Mouse (Mus musculus) lung, embryonic 14.5 days (tissue): ENCODE data around the gene Hist2h3c2. TPM values are rescaled to one million over a fixed set of nuclear protein-coding genes. Genes with fewer than 3 reads are reported as not detected.

ENCODE experiments used
- ATAC-seq: fragments of 200-750 bp; cut with Nextera tagmentation; 2 replicates; pipeline ENCODE4 v1.8.0; 2017; ENCODE audit warnings: mild to moderate bottlenecking, moderate TSS enrichment, moderate library complexity; ENCODE audit not compliant: insufficient read depth
- DNase-seq: peaks from one replicate; pipeline ENCODE4 v3.0.0-alpha.2; 2015
- H3K27ac ChIP-seq: fragments of 300-500 bp; sonication (generic); 2 replicates; pipeline ENCODE4 v1.5.1; 2014; ENCODE audit warnings: low read depth, mild to moderate bottlenecking, moderate library complexity
- H3K27me3 ChIP-seq: fragments of 300-500 bp; sonication (generic); 2 replicates; pipeline ENCODE4 v1.6.1; 2014; ENCODE audit warnings: low read length, control low read depth; ENCODE audit not compliant: insufficient read depth
- H3K36me3 ChIP-seq: fragments of 300-500 bp; sonication (generic); 2 replicates; pipeline ENCODE4 v1.6.1; 2014; ENCODE audit warnings: control low read depth; ENCODE audit not compliant: insufficient read depth
- H3K4me1 ChIP-seq: fragments of 300-500 bp; sonication (generic); 2 replicates; pipeline ENCODE4 v1.6.1; 2014; ENCODE audit warnings: antibody characterized with exemption, control low read depth; ENCODE audit not compliant: insufficient read depth
- H3K4me2 ChIP-seq: fragments of 300-500 bp; sonication (generic); 2 replicates; pipeline ENCODE4 v1.6.1; 2014; ENCODE audit warnings: mild to moderate bottlenecking
- H3K4me3 ChIP-seq: fragments of 300-500 bp; sonication (generic); 2 replicates; pipeline ENCODE4 v1.5.1; 2014; ENCODE audit warnings: low read depth, low read length
- H3K9ac ChIP-seq: fragments of 300-500 bp; sonication (generic); 2 replicates; pipeline ENCODE4 v1.6.1; 2014
- H3K9me3 ChIP-seq: fragments of 300-500 bp; sonication (generic); 2 replicates; pipeline ENCODE4 v1.6.1; 2016; ENCODE audit warnings: low read depth, low read length, control low read depth
- CTCF ChIP-seq: IDR thresholded peaks from 2 replicates; pipeline ENCODE4 v1.5.1; 2016; ENCODE audit warnings: antibody characterized with exemption, low read depth
- WGBS: fragments of 180-500 bp; shearing (Covaris S2); extraction: QIAGEN DNeasy Blood & Tissue Kit; methylation state at CpG from one replicate; pipeline ENCODE4 v1.1.7; 2014; 5-methylcytosine and 5-hydroxymethylcytosine counted together
- polyA plus RNA-seq: library from polyadenylated mRNA; unstranded; fragments of >200 nt; fragmentation: Nextera tagmentation; extraction: Ambion mirVana; gene quantifications from 2 replicates; pipeline ENCODE4 v1.2.1, GENCODE M21; 2014

Gene Hist2h3c2
- polyA plus RNA-seq, 1 experiment from 2014 or later, result 14.4 TPM

- no peak for ATAC-seq
- H3K9ac ChIP-seq, result no peak overlapping the region
- H3K4me3 ChIP-seq, result no peak overlapping the region
- no peaks in the 10 kb centered on the region for H3K27me3 ChIP-seq
- TF ChIP-seq CTCF, result no peak
- H3K4me2 ChIP-seq, result no peak overlapping the region
- no peak overlapping the region for H3K27ac ChIP-seq
- H3K9me3 ChIP-seq, result no peaks in the 10 kb centered on the region
- no peaks in the 10 kb centered on the region for H3K36me3 ChIP-seq
- H3K4me1 ChIP-seq, result 0 out of 2 replicates have a peak, but pooled peaks cover 2% of the 10 kb centered on the region
- no peak for DNase-seq
- 94% methylated on average over 2 of the region's 2 CpGs for WGBS
Observed at GRCm38 (mm10) chr3:96234914-96235313, 4.0 kb downstream of the Hist2h3c2 start.

DNA sequence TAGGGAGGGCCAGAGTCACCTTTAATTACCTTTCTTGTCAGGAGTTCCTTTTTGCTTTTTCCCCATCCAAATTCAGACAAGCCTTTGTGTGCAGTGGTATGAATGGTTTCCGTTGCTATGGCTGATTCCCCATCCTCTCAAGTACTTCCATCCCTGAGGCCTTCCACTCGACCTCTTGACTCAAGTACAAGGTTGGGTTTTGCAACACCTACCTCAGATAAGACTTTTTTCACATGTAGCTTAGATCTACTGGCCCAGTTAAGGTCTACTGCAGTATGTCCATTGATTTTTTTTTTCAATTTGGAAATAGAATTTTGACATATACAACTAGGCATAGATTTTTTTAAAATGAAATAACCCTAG, 7.2 kb downstream of the Hist2h3c2 start:
- WGBS, result 36% methylated on average over 2 of the region's 2 CpGs
- no peaks in the 10 kb centered on the region for H3K36me3 ChIP-seq
- no peak for ATAC-seq
- H3K4me3 ChIP-seq, result no peak overlapping the region
- H3K27ac ChIP-seq, result no peak overlapping the region
- no peak for DNase-seq
- no peaks in the 10 kb centered on the region for H3K9me3 ChIP-seq
- 0 out of 2 replicates have a peak, but pooled peaks cover 3% of the 10 kb centered on the region for H3K4me1 ChIP-seq
- no peak for TF ChIP-seq CTCF
- no peak overlapping the region for H3K9ac ChIP-seq
- no peak overlapping the region for H3K4me2 ChIP-seq
- H3K27me3 ChIP-seq, result no peaks in the 10 kb centered on the region

- TF ChIP-seq CTCF, result no peak
- H3K27me3 ChIP-seq, result no peaks in the 10 kb centered on the region
- no peak for DNase-seq
- no peaks in the 10 kb centered on the region for H3K9me3 ChIP-seq
- no peak for ATAC-seq
- H3K27ac ChIP-seq, result no peak overlapping the region
- H3K4me2 ChIP-seq, result no peak overlapping the region
- H3K36me3 ChIP-seq, result no peaks in the 10 kb centered on the region
- H3K4me1 ChIP-seq, result 0 out of 2 replicates have a peak, but pooled peaks cover 5% of the 10 kb centered on the region
- 68% methylated on average over 4 of the region's 4 CpGs for WGBS
- H3K4me3 ChIP-seq, result no peak overlapping the region
- no peak overlapping the region for H3K9ac ChIP-seq
Observed at GRCm38 (mm10) chr3:96230910-96231757, 7.8 kb downstream of the Hist2h3c2 start.

GRCm38 (mm10) chr3:96230404-96230803, 8.5 kb downstream of the Hist2h3c2 start:
- no peak overlapping the region for H3K27ac ChIP-seq
- no peak overlapping the region for H3K9ac ChIP-seq
- no peaks in the 10 kb centered on the region for H3K27me3 ChIP-seq
- H3K4me2 ChIP-seq, result no peak overlapping the region
- DNase-seq (no peak), ATAC-seq (no peak)
- 59% methylated on average over 2 of the region's 2 CpGs for WGBS
- H3K4me3 ChIP-seq, result no peak overlapping the region
- 0 out of 2 replicates have a peak, but pooled peaks cover 5% of the 10 kb centered on the region for H3K4me1 ChIP-seq
- no peaks in the 10 kb centered on the region for H3K9me3 ChIP-seq
- no peaks in the 10 kb centered on the region for H3K36me3 ChIP-seq
- no peak for TF ChIP-seq CTCF

DNA sequence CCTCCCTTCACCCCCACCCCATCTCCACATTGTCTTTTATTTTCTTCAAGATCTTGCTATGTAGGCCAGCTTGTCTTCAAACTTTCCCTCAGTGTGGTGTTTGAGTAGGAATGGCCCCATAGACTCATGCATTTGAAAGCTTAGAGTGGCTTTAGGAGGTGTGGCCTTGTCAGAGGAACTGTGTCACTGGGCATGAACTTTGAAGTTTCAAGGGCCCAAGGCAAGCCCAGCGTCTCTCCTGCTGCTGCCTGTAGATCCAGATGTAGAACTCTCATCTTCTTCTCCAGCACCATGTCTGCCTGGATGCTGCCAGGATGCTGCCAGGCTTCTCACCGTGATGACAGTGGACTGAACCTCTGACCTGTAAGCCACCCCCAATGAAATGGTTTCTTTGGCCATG, 10.1 kb downstream of the Hist2h3c2 start:
- no peaks in the 10 kb centered on the region for H3K27me3 ChIP-seq
- ATAC-seq, result no peak

DNA sequence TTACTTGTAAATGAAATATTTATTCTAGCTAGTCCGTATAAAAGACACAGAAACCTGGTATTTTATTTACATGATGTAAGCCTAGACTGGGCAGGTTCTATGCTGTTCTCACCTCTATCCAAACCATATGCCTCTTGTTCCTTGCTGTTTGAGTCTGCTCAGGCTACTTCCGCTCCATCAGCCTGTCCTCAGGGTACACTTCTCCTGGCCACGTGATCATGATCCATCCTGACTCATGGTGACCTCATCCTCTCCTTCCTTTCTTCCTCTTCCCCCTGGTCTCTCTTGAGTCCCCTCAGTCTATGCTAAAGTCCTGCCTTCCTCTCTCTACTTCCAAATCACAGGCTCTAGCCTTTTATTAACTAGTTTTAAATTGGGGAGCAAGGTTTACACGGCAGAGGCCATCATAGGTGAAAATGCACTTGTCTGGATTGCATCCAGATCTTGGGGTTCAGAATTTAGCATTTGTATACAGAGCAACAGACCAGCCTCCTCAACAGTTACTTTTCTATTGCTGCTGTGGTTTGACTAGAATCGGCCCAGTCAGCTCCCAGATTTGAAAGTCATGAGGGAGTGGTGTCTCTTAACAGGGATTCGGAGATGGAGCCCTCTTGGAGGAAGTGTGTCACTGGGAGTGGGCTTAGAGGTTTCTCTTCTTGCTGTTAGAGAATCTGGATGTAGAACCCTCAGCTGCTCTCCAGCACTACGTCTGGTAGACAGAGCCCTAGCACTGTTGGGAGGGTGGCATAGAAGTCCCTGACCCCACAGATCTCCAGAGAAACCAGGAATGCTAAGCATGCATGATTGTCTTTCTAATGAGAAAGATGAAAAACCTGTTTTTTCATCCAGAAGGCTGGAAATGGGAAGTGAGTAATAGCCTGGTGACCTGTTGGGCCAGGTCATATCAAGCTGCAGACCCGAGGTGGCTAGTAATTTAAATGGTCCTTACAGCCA, 12.0 kb downstream of the Hist2h3c2 start:
- TF ChIP-seq CTCF, result no peak
- H3K9me3 ChIP-seq, result no peaks in the 10 kb centered on the region
- WGBS, result 49% methylated on average over 8 of the region's 8 CpGs
- peak; percentile 29; the same call in 1 of the 2 replicates for ATAC-seq
- no peak for DNase-seq
- peak overlapping the region; percentile 18; the same call in 1 of the 2 replicates for H3K27ac ChIP-seq
- H3K9ac ChIP-seq, result no peak overlapping the region
- H3K36me3 ChIP-seq, result no peaks in the 10 kb centered on the region
- no peak overlapping the region for H3K4me2 ChIP-seq
- peaks cover 15% of the 10 kb centered on the region; the same call in 1 of the 2 replicates for H3K4me1 ChIP-seq
- no peaks in the 10 kb centered on the region for H3K27me3 ChIP-seq
- no peak overlapping the region for H3K4me3 ChIP-seq

More for the DNA sequence above, 10.1 kb downstream of the Hist2h3c2 start:
- no peak overlapping the region for H3K4me3 ChIP-seq
- 0 out of 2 replicates have a peak, but pooled peaks cover 5% of the 10 kb centered on the region for H3K4me1 ChIP-seq
- no peak for DNase-seq
- no peaks in the 10 kb centered on the region for H3K9me3 ChIP-seq
- H3K36me3 ChIP-seq, result no peaks in the 10 kb centered on the region
- no peak overlapping the region for H3K9ac ChIP-seq
- WGBS, result 48% methylated on average over 2 of the region's 2 CpGs
- H3K27ac ChIP-seq, result no peak overlapping the region
- H3K4me2 ChIP-seq, result no peak overlapping the region
- TF ChIP-seq CTCF, result no peak

GRCm38 (mm10) chr3:96225421-96225820, 13.5 kb downstream of the Hist2h3c2 start:
- H3K4me2 ChIP-seq, result no peak overlapping the region

More at GRCm38 (mm10) chr3:96225421-96225820, 13.5 kb downstream of the Hist2h3c2 start:
- Histone ChIP-seq H3K36me3 (no peaks in the 10 kb centered on the region), H3K27ac (no peak overlapping the region), H3K9ac (peak overlapping the region; percentile 9; the same call in 1 of the 2 replicates), H3K9me3 (no peaks in the 10 kb centered on the region), H3K4me1 (peaks cover 19% of the 10 kb centered on the region; the same call in 1 of the 2 replicates), H3K4me3 (no peak overlapping the region), H3K27me3 (no peaks in the 10 kb centered on the region)
- WGBS, result 52% methylated on average over 2 of the region's 2 CpGs
- ATAC-seq (no peak), DNase-seq (no peak)
- no peak for TF ChIP-seq CTCF
